Mouse (Mus musculus): ENCODE data around the gene Itgb5.

DNA sequence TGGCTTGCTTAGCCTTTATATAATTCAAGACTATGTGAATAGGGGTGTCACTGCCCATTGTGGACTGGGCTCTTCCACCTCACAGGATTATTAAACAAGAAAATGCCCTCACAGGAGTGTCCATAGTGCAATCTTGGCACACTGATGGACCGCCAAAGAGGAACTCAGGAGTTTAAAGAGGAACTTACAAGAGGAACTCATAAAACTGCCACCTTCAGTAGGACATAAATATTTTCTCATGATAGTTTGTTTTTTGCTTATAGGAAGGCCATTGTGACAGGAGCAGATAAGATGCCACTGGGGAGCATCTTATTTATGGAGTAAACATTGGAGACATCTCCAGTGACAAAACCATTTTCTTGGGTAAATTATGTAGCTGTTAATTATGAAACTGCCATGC is 125.3 kb downstream of the Itgb5 start:
- no peak for TF ChIP-seq MYC (IDR thresholded peaks at IDR 0.05; ENCODE audit: low read depth, low read length)
- TF ChIP-seq POLR2A (IDR thresholded peaks at IDR 0.05; ENCODE audit: control insufficient read depth in 1 of 2, insufficient read depth in 1 of 2, low read depth in 1 of 2, low read length in 2 of 2, poor library complexity in 1 of 2) = no peak
- TF ChIP-seq NRF1 (IDR thresholded peaks at IDR 0.05; ENCODE audit: insufficient read depth, low read depth, low read length, poor library complexity, severe bottlenecking) = no peak
